Mouse (Mus musculus): ENCODE results near the gene B3glct.

- TF ChIP-seq POLR2A (IDR thresholded peaks at IDR 0.05; ENCODE audit: borderline replicate concordance, low read depth, low read length) = no peak
- TF ChIP-seq CTCF (IDR thresholded peaks at IDR 0.05; ENCODE audit: low read depth, low read length) = no peak
Observed at GRCm38 (mm10) chr5:149634409-149635035, 43.5 kb upstream of the B3glct start.
